Mouse (Mus musculus): ENCODE data around the gene Gm49366. TPM values are rescaled to one million over a fixed set of nuclear protein-coding genes. Genes with fewer than 3 reads are reported as not detected.
A peak's percentile ranks its signal among the peaks of the same experiment; 100 is the strongest.
"Not testable (repeated sequence)": the region's sequence is repeated elsewhere in the genome, so short reads cannot be mapped to it uniquely, and the experiment has no call there.

The Gm49366 gene
- polyA plus RNA-seq, 1 experiment from 2014 or later: not detected

- Histone ChIP-seq H3K4me1 (ENCODE audit: insufficient read depth) (no peaks in the 10 kb centered on the region), H3K27ac (ENCODE audit: low read depth) (no peak overlapping the region), H3K4me3 (ENCODE audit: low read depth, low read length) (no peak overlapping the region), H3K36me3 (ENCODE audit: insufficient read depth) (no peaks in the 10 kb centered on the region), H3K4me2 (no peak overlapping the region), H3K27me3 (ENCODE audit: insufficient read depth, low read length) (no peaks in the 10 kb centered on the region), H3K9ac (no peak overlapping the region), H3K9me3 (ENCODE audit: low read depth, low read length) (no peaks in the 10 kb centered on the region)
- DNase-seq (peak; percentile 91), ATAC-seq (ENCODE audit: insufficient read depth) (peak; percentile 74; the same call in 1 of the 2 replicates)
- TF ChIP-seq CTCF (IDR thresholded peaks at IDR 0.05; ENCODE audit: low read depth): peak; percentile 93
- 63% methylated on average over 4 of the region's 4 CpGs for WGBS
These were observed 7.9 kb upstream of the Gm49366 start for GRCm38 (mm10) chr12:84030659-84031332.

GRCm38 (mm10) chr12:84032854-84033253 is 5.9 kb upstream of the Gm49366 start:
- WGBS: 81% methylated on average over 4 of the region's 4 CpGs
- no peaks in the 10 kb centered on the region for H3K36me3 ChIP-seq (ENCODE audit: insufficient read depth)
- no peak overlapping the region for H3K9ac ChIP-seq
- no peak overlapping the region for H3K4me3 ChIP-seq (ENCODE audit: low read depth, low read length)
- DNase-seq (no peak), ATAC-seq (ENCODE audit: insufficient read depth) (no peak)
- H3K4me2 ChIP-seq: no peak overlapping the region
- no peak overlapping the region for H3K27ac ChIP-seq (ENCODE audit: low read depth)
- TF ChIP-seq CTCF (IDR thresholded peaks at IDR 0.05; ENCODE audit: low read depth): no peak
- no peaks in the 10 kb centered on the region for H3K9me3 ChIP-seq (ENCODE audit: low read depth, low read length)
- H3K27me3 ChIP-seq (ENCODE audit: insufficient read depth, low read length): no peaks in the 10 kb centered on the region
- H3K4me1 ChIP-seq (ENCODE audit: insufficient read depth): no peaks in the 10 kb centered on the region

- H3K9me3 ChIP-seq (ENCODE audit: low read depth, low read length); H3K4me1 ChIP-seq (ENCODE audit: insufficient read depth); H3K27ac ChIP-seq (ENCODE audit: low read depth); H3K27me3 ChIP-seq (ENCODE audit: insufficient read depth, low read length); DNase-seq; H3K9ac ChIP-seq; H3K4me3 ChIP-seq (ENCODE audit: low read depth, low read length); H3K36me3 ChIP-seq (ENCODE audit: insufficient read depth); H3K4me2 ChIP-seq; ATAC-seq (ENCODE audit: insufficient read depth): not testable (repeated sequence)
- 70% methylated on average over 2 of the region's 2 CpGs for WGBS
These were observed 5.4 kb upstream of the Gm49366 start for GRCm38 (mm10) chr12:84033302-84033701.

GRCm38 (mm10) chr12:84034108-84034507 is 4.6 kb upstream of the Gm49366 start:
- H3K4me2 ChIP-seq: no peak overlapping the region
- H3K4me3 ChIP-seq (ENCODE audit: low read depth, low read length): no peak overlapping the region
- H3K4me1 ChIP-seq (ENCODE audit: insufficient read depth): no peaks in the 10 kb centered on the region
- DNase-seq (peak; percentile 41), ATAC-seq (ENCODE audit: insufficient read depth) (no peak)
- TF ChIP-seq CTCF (IDR thresholded peaks at IDR 0.05; ENCODE audit: low read depth): no peak
- no peak overlapping the region for H3K27ac ChIP-seq (ENCODE audit: low read depth)
- 25% methylated on average over 4 of the region's 4 CpGs for WGBS
- no peaks in the 10 kb centered on the region for H3K36me3 ChIP-seq (ENCODE audit: insufficient read depth)
- H3K27me3 ChIP-seq (ENCODE audit: insufficient read depth, low read length): no peaks in the 10 kb centered on the region
- H3K9ac ChIP-seq: no peak overlapping the region
- H3K9me3 ChIP-seq (ENCODE audit: low read depth, low read length): no peaks in the 10 kb centered on the region

GRCm38 (mm10) chr12:84038241-84038640 is 494 bp upstream of the Gm49366 start, which contains the start of gene Acot4:
Gene Acot4, plus strand, starts transcription at chr12:84038379.
- H3K27ac ChIP-seq (ENCODE audit: low read depth); H3K9me3 ChIP-seq (ENCODE audit: low read depth, low read length); H3K27me3 ChIP-seq (ENCODE audit: insufficient read depth, low read length); H3K4me1 ChIP-seq (ENCODE audit: insufficient read depth); H3K36me3 ChIP-seq (ENCODE audit: insufficient read depth): not testable (repeated sequence)
- Histone ChIP-seq H3K4me3 (ENCODE audit: low read depth, low read length) (peak within 1 kb of the TSS; percentile 42), H3K4me2 (peak within 1 kb of the TSS; percentile 68), H3K9ac (peak within 1 kb of the TSS; percentile 56)
- ATAC-seq (ENCODE audit: insufficient read depth) (peak; percentile 65; the same call in 1 of the 2 replicates), DNase-seq (peak; percentile 13)
- WGBS: 6% methylated on average over 27 of the region's 32 CpGs

- Histone ChIP-seq H3K4me3 (ENCODE audit: low read depth, low read length) (no peak overlapping the region), H3K4me2 (no peak overlapping the region), H3K27ac (ENCODE audit: low read depth) (no peak overlapping the region), H3K4me1 (ENCODE audit: insufficient read depth) (no peaks in the 10 kb centered on the region), H3K9ac (no peak overlapping the region), H3K36me3 (ENCODE audit: insufficient read depth) (no peaks in the 10 kb centered on the region), H3K27me3 (ENCODE audit: insufficient read depth, low read length) (no peaks in the 10 kb centered on the region), H3K9me3 (ENCODE audit: low read depth, low read length) (no peaks in the 10 kb centered on the region)
- no peak for TF ChIP-seq CTCF (IDR thresholded peaks at IDR 0.05; ENCODE audit: low read depth)
- DNase-seq (no peak), ATAC-seq (ENCODE audit: insufficient read depth) (no peak)
- WGBS: 74% methylated on average over 5 of the region's 5 CpGs
These were observed 3.5 kb downstream of the Gm49366 start for GRCm38 (mm10) chr12:84042248-84042647.

- Histone ChIP-seq H3K4me2 (no peak overlapping the region), H3K36me3 (ENCODE audit: insufficient read depth) (no peaks in the 10 kb centered on the region)
- 74% methylated on average over 2 of the region's 2 CpGs for WGBS
These were observed 5.3 kb downstream of the Gm49366 start for GRCm38 (mm10) chr12:84044045-84044444.

More at GRCm38 (mm10) chr12:84044045-84044444, 5.3 kb downstream of the Gm49366 start:
- H3K27me3 ChIP-seq (ENCODE audit: insufficient read depth, low read length): no peaks in the 10 kb centered on the region
- no peak overlapping the region for H3K9ac ChIP-seq
- ATAC-seq (ENCODE audit: insufficient read depth) (no peak), DNase-seq (no peak)
- H3K9me3 ChIP-seq (ENCODE audit: low read depth, low read length): no peaks in the 10 kb centered on the region
- no peaks in the 10 kb centered on the region for H3K4me1 ChIP-seq (ENCODE audit: insufficient read depth)
- no peak for TF ChIP-seq CTCF (IDR thresholded peaks at IDR 0.05; ENCODE audit: low read depth)
- H3K4me3 ChIP-seq (ENCODE audit: low read depth, low read length): no peak overlapping the region
- no peak overlapping the region for H3K27ac ChIP-seq (ENCODE audit: low read depth)

Data from lung, embryonic 14.5 days (tissue).